Mouse (Mus musculus) olfactory bulb, adult 2 months (tissue): ENCODE measurements at regions not wholly inside any gene's neighbourhood (a gene's known extent, or its start where the extent isn't known, plus 50 kb on each side); places are given as distances from the start of the nearest gene placed in this dataset.

Experiments used
- CTCF ChIP-seq: fragments of 200-500 bp; IDR thresholded peaks from 2 replicates; pipeline ENCODE4 v1.5.1; 2012; ENCODE audit warnings: low read depth, mild to moderate bottlenecking, low read length, moderate library complexity; ENCODE audit not compliant: insufficient read depth
- POLR2A ChIP-seq: fragments of 200-500 bp; IDR thresholded peaks from 2 replicates; pipeline ENCODE4 v1.6.1; 2012; ENCODE audit warnings: mild to moderate bottlenecking, low read depth, low read length, moderate library complexity; ENCODE audit not compliant: insufficient read depth

DNA sequence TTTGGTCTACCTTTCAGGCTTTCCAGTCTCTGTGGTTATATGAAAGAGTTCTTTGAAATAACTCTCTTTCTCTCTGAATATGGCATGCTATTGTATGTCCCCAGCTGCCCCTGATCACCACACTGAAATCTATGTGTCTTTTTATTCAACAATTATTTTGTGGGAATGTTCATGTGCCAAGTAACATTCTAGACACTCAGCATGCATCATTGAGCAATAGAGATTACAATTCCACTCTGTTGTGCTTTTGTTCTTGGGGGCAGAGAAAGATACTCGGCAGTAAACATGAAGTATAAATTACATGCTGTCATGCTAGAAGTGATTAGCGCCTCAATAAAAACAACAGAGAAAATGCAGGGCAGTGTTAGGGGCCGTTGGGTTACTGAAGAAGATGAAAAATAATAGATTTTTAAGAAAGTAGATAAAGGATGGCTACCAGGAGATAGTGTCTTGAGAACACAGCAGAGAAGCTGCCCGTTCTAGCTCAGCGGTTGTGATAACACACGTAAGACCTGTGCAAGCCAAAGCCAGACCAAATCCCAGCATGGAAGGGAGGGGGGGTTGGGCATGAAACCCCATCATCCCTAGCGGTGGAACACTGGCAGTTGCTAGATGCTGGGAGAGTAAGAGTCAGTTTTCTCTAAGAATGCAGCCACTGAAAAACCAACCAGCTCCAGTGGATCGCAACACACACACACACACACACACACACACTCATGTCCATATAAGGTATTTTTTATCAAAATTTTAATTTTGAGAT lies 174.3 kb upstream of the Tapt1 start:
- no peak for TF ChIP-seq POLR2A
- no peak for TF ChIP-seq CTCF
